In genomic region chr9:65545635-65546412, GRCm38 (mm10) we compare ENCODE assay signal across 10 mouse cellular contexts. TPM values are rescaled to one million over a fixed set of nuclear protein-coding genes. Genes with fewer than 3 reads are reported as not detected.
DNase-seq lines count a peak whose midpoint lies in the region; ATAC-seq and TF ChIP-seq lines count a peak whose summit lies in the region.
"Had no signal": no experiment of that assay in that cellular context is flagged by ENCODE, and none has a peak within 500 bp of the region (broad histone marks: within the 10 kb centered on the region; RNA-seq: fewer than 3 reads in every experiment).

No protein-coding gene starts in this region.

- no peaks in the 10 kb centered on the region for H3K27me3 ChIP-seq in hindbrain, embryonic 12.5 days
- no peaks in the 10 kb centered on the region for H3K27me3 ChIP-seq in hindbrain, embryonic 11.5 days (ENCODE audit: control insufficient read depth, insufficient read depth, low read length)
- no peaks in the 10 kb centered on the region for H3K27me3 ChIP-seq in CH12.LX (replicated peaks)
- no peaks in the 10 kb centered on the region for H3K27me3 ChIP-seq in heart, embryonic 15.5 days
- H3K27me3 ChIP-seq: hindbrain, embryonic 15.5 days had no signal

- WGBS in hindbrain, embryonic 12.5 days, result 56% methylated on average over 10 of the region's 10 CpGs
- 70% methylated on average over 10 of the region's 10 CpGs for WGBS in hindbrain, embryonic 11.5 days
- WGBS in heart, embryonic 15.5 days, result 60% methylated on average over 10 of the region's 10 CpGs

- H3K4me2 ChIP-seq in hindbrain, embryonic 12.5 days (replicated peaks), result no peak overlapping the region
- H3K4me2 ChIP-seq in hindbrain, embryonic 11.5 days (replicated peaks; ENCODE audit: low read depth, low read length), result no peak overlapping the region
- no peak overlapping the region for H3K4me2 ChIP-seq in CH12.LX (ENCODE audit: insufficient read depth, low read depth, poor library complexity, severe bottlenecking)
- no peak overlapping the region for H3K4me2 ChIP-seq in heart, embryonic 15.5 days
- H3K4me2 ChIP-seq: hindbrain, embryonic 15.5 days had no signal

- DNase-seq in hindbrain, embryonic 11.5 days (ENCODE audit: low spot score), result no peak
- DNase-seq in CH12.LX (ENCODE audit: extremely low read depth), result peak; percentile 68
- peak; percentile 60 for DNase-seq in lung, postnatal 36 days
- no peak for DNase-seq in kidney, postnatal 14 days
- DNase-seq in layer of hippocampus, adult 9-10 months (ENCODE audit: low spot score), result no peak

- peak; percentile 72; the same call in 1 of the 2 replicates for TF ChIP-seq EP300 in CH12.LX (IDR thresholded peaks at IDR 0.05; ENCODE audit: low read length)

- no peak overlapping the region for H3K4me3 ChIP-seq in hindbrain, embryonic 12.5 days
- no peak overlapping the region for H3K4me3 ChIP-seq in hindbrain, embryonic 11.5 days (ENCODE audit: low read depth, low read length)
- H3K4me3 ChIP-seq in CH12.LX (replicated peaks in 1 of 3; ENCODE audit: low read depth in 2 of 3, low read length in 2 of 3, poor library complexity in 1 of 3), result peak overlapping the region in 1 of 3 experiments; percentile 6
- H3K4me3 ChIP-seq in heart, embryonic 15.5 days, result no peak overlapping the region
- H3K4me3 ChIP-seq: hindbrain, embryonic 15.5 days had no signal

- 0 out of 2 replicates have a peak, but pooled peaks have one; percentile 21 for TF ChIP-seq POLR2A in CH12.LX (IDR thresholded peaks at IDR 0.05; ENCODE audit: low read depth, low read length)

- TF ChIP-seq RAD21 in CH12.LX (IDR thresholded peaks at IDR 0.05; ENCODE audit: low read depth, low read length), result no peak

- H3K27ac ChIP-seq in hindbrain, embryonic 12.5 days, result 0 out of 2 replicates have a peak overlapping the region, but pooled peaks have one; percentile 0
- no peak overlapping the region for H3K27ac ChIP-seq in hindbrain, embryonic 11.5 days (ENCODE audit: low read depth, low read length)
- H3K27ac ChIP-seq in CH12.LX (ENCODE audit: insufficient read depth, low read depth), result peak overlapping the region; percentile 34
- H3K27ac ChIP-seq in heart, embryonic 15.5 days, result peak overlapping the region; percentile 53
- H3K27ac ChIP-seq: hindbrain, embryonic 15.5 days had no signal

- peaks cover 31% of the 10 kb centered on the region for H3K4me1 ChIP-seq in hindbrain, embryonic 12.5 days
- peaks cover 8% of the 10 kb centered on the region; the same call in 1 of the 2 replicates for H3K4me1 ChIP-seq in hindbrain, embryonic 11.5 days (replicated peaks; ENCODE audit: control insufficient read depth, insufficient read depth, low read length)
- peaks cover 24 to 81% of the 10 kb centered on the region in 2 experiments for H3K4me1 ChIP-seq in CH12.LX (ENCODE audit: control insufficient read depth in 1 of 2, insufficient read depth in 2 of 2)
- H3K4me1 ChIP-seq in heart, embryonic 15.5 days (replicated peaks), result peaks cover 65% of the 10 kb centered on the region

- dilution Hi-C loops in CH12.LX (cut with MboI; ENCODE audit: extremely low pct_ligation_motif_present, extremely low pct_unique_long_range_greater_than_20kb, low sequenced_read_pairs), result no loop called here

- no peak for TF ChIP-seq CTCF in CH12.LX (conservative IDR thresholded peaks at IDR 0.05 in 1 of 2, IDR thresholded peaks at IDR 0.05 in 1 of 2; ENCODE audit: low read depth in 2 of 2, low read length in 2 of 2)

- in situ Hi-C loops in CH12.LX (cut with MboI; ENCODE audit: low pct_ligation_motif_present, low pct_unique_long_range_greater_than_20kb, low sequenced_read_pairs), result no loop called here

- no peaks in the 10 kb centered on the region for H3K79me2 ChIP-seq in CH12.LX (replicated peaks; ENCODE audit: control insufficient read depth, extremely low read depth, insufficient read depth, poor library complexity, severe bottlenecking)

- H3K36me3 ChIP-seq in hindbrain, embryonic 12.5 days, result no peaks in the 10 kb centered on the region
- no peaks in the 10 kb centered on the region for H3K36me3 ChIP-seq in hindbrain, embryonic 11.5 days (ENCODE audit: control insufficient read depth, insufficient read depth, low read length)
- H3K36me3 ChIP-seq in CH12.LX (replicated peaks in 1 of 2; ENCODE audit: control insufficient read depth in 1 of 2, insufficient read depth in 1 of 2, low read length in 1 of 2), result no peaks in the 10 kb centered on the region
- no peaks in the 10 kb centered on the region for H3K36me3 ChIP-seq in heart, embryonic 15.5 days
- H3K36me3 ChIP-seq: hindbrain, embryonic 15.5 days had no signal

- H3K9me3 ChIP-seq in hindbrain, embryonic 12.5 days (replicated peaks), result no peaks in the 10 kb centered on the region
- no peaks in the 10 kb centered on the region for H3K9me3 ChIP-seq in hindbrain, embryonic 11.5 days (ENCODE audit: control insufficient read depth, low read length)
- H3K9me3 ChIP-seq in CH12.LX (replicated peaks; ENCODE audit: low read length), result no peaks in the 10 kb centered on the region
- H3K9me3 ChIP-seq in heart, embryonic 15.5 days (replicated peaks), result no peaks in the 10 kb centered on the region
- H3K9me3 ChIP-seq: hindbrain, embryonic 15.5 days had no signal

- no peak overlapping the region for H3K9ac ChIP-seq in hindbrain, embryonic 12.5 days
- no peak overlapping the region for H3K9ac ChIP-seq in hindbrain, embryonic 11.5 days (ENCODE audit: low read depth, low read length)
- H3K9ac ChIP-seq in CH12.LX (ENCODE audit: insufficient read depth, low read depth), result no peak overlapping the region
- peak overlapping the region; percentile 16; the same call in 1 of the 2 replicates for H3K9ac ChIP-seq in heart, embryonic 15.5 days
- H3K9ac ChIP-seq: hindbrain, embryonic 15.5 days had no signal

- no peak for ATAC-seq in hindbrain, embryonic 12.5 days (ENCODE audit: low FRiP score)
- no peak for ATAC-seq in hindbrain, embryonic 11.5 days (ENCODE audit: low FRiP score)
- ATAC-seq in heart, embryonic 15.5 days (replicated peaks; ENCODE audit: insufficient number of reproducible peaks, insufficient read depth, low FRiP score, low read depth), result no peak
- ATAC-seq in inflammation-experienced regulatory T-cells, adult 6 months, result no peak

TF ChIP-seq in CH12.LX, 34 proteins besides CTCF, POLR2A, EP300 and RAD21:
- TF ChIP-seq CHD1 (IDR thresholded peaks at IDR 0.05; ENCODE audit: low read depth, low read length) (no peak), CHD2 (IDR thresholded peaks at IDR 0.05; ENCODE audit: low read length) (no peak), ELF1 (IDR thresholded peaks at IDR 0.05; ENCODE audit: low read depth, low read length) (peak; percentile 72), USF1 (IDR thresholded peaks at IDR 0.05; ENCODE audit: low read depth, low read length) (no peak), MXI1 (IDR thresholded peaks at IDR 0.05; ENCODE audit: low read depth, low read length) (no peak), IRF4 (IDR thresholded peaks at IDR 0.05; ENCODE audit: low read depth, low read length) (peak; percentile 47; the same call in 1 of the 2 replicates), TCF12 (IDR thresholded peaks at IDR 0.05; ENCODE audit: low read depth, low read length) (peak; percentile 29; the same call in 1 of the 2 replicates), MYC (IDR thresholded peaks at IDR 0.05; ENCODE audit: low read depth, low read length) (0 out of 2 replicates have a peak, but pooled peaks have one; percentile 39), BHLHE40 (IDR thresholded peaks at IDR 0.05; ENCODE audit: low read depth, low read length) (peak; percentile 90), ETS1 (conservative IDR thresholded peaks at IDR 0.05; ENCODE audit: low read depth, low read length) (0 out of 2 replicates have a peak, but pooled peaks have one; percentile 11), HCFC1 (IDR thresholded peaks at IDR 0.05; ENCODE audit: low read depth, low read length) (no peak)

RNA-seq across cellular contexts. Expression of gene Ankdd1a, which starts 25.8 kb away (rescaled TPM):
- 0.22 TPM in 1 of 2 replicates, not detected in the other for polyA plus RNA-seq in hindbrain, embryonic 12.5 days (2016; fragmentation: Nextera tagmentation; extraction: Ambion mirVana)
- 0.20 and 0.71 TPM in 2 replicates for polyA plus RNA-seq in hindbrain, embryonic 11.5 days (2014; fragmentation: Nextera tagmentation; extraction: Ambion mirVana)
- total RNA-seq in CH12.LX (2012; rRNA removed), result not detected in 2 replicates
- not detected in 2 replicates for total RNA-seq in CH12.LX (2014; rRNA removed)
- polyA plus RNA-seq in CH12.LX (2012; ENCODE audit: insufficient read length, low read depth), result not detected in 2 replicates
- not detected in 2 replicates for polyA plus RNA-seq in heart, embryonic 15.5 days (2015; fragmentation: Nextera tagmentation; extraction: Ambion mirVana)
- polyA plus RNA-seq in inflammation-experienced regulatory T-cells, adult 6 months (2017; shearing (Covaris generic)), result not detected

RNA-seq across cellular contexts. Expression of gene Plekho2, which starts 34.0 kb away (rescaled TPM):
- polyA plus RNA-seq in hindbrain, embryonic 12.5 days (2016; fragmentation: Nextera tagmentation; extraction: Ambion mirVana), result 12.4 and 14.1 TPM in 2 replicates
- 10.2 and 10.7 TPM in 2 replicates for polyA plus RNA-seq in hindbrain, embryonic 11.5 days (2014; fragmentation: Nextera tagmentation; extraction: Ambion mirVana)
- total RNA-seq in CH12.LX (2012; rRNA removed), result 13.9 and 16.8 TPM in 2 replicates
- total RNA-seq in CH12.LX (2014; rRNA removed), result 7.2 and 7.9 TPM in 2 replicates
- 33.8 and 37.1 TPM in 2 replicates for polyA plus RNA-seq in CH12.LX (2012; ENCODE audit: insufficient read length, low read depth)
- polyA plus RNA-seq in heart, embryonic 15.5 days (2015; fragmentation: Nextera tagmentation; extraction: Ambion mirVana), result 9.8 and 14.8 TPM in 2 replicates
- 10 to 100 TPM; 44.8 to 84.9 (median 55.9) TPM for polyA plus RNA-seq in inflammation-experienced regulatory T-cells, adult 6 months (2017; shearing (Covaris generic))

RNA-seq across cellular contexts. Expression of gene Pif1, which starts 41.1 kb away (rescaled TPM):
- 13.9 and 16.5 TPM in 2 replicates for polyA plus RNA-seq in hindbrain, embryonic 12.5 days (2016; fragmentation: Nextera tagmentation; extraction: Ambion mirVana)
- polyA plus RNA-seq in hindbrain, embryonic 11.5 days (2014; fragmentation: Nextera tagmentation; extraction: Ambion mirVana), result 9.9 and 12.5 TPM in 2 replicates
- total RNA-seq in CH12.LX (2012; rRNA removed) (12.2 and 15.7 TPM in 2 replicates), CH12.LX (2014; rRNA removed) (11.2 and 13.3 TPM in 2 replicates)
- 12.3 and 14.5 TPM in 2 replicates for polyA plus RNA-seq in CH12.LX (2012; ENCODE audit: insufficient read length, low read depth)
- 9.8 and 12.8 TPM in 2 replicates for polyA plus RNA-seq in heart, embryonic 15.5 days (2015; fragmentation: Nextera tagmentation; extraction: Ambion mirVana)
- 1 to 10 TPM in 2 of 3 experiments, under 1 TPM in 1; 0.32 to 7.4 (median 1.1) TPM for polyA plus RNA-seq in inflammation-experienced regulatory T-cells, adult 6 months (2017; shearing (Covaris generic))
- total RNA-seq: adrenal gland, adult 18-20 months had no signal

Comparison
In these comparisons a context has a peak if more than half of its experiments do, and no peak if none do; other contexts are left out.
1. DNase-seq: peak in CH12.LX (single experiment) and lung, postnatal 36 days (single experiment); none in hindbrain, embryonic 11.5 days (single experiment), kidney, postnatal 14 days (single experiment) and layer of hippocampus, adult 9-10 months (single experiment).